Mouse (Mus musculus) mouse embryonic stem cell (cell line): ENCODE measurements around the gene Zfp871.
"Not testable (repeated sequence)": the region's sequence is repeated elsewhere in the genome, so short reads cannot be mapped to it uniquely, and the experiment has no call there.

ENCODE experiments used
- in situ Hi-C, 2 experiments: fragments of 300-500 bp; cut with MboI; formaldehyde crosslinking; loops; 1 replicate in 1 of 2; 3 replicates in 1 of 2; pipeline ENCODE4 v1.14.3; 2019 to 2020; ENCODE audit warnings: low sequenced_read_pairs in 2 of 2, low pct_unique_long_range_greater_than_20kb in 1 of 2, mixed read lengths in 1 of 2; ENCODE audit not compliant: unreplicated experiment in 1 of 2

Gene Zfp871

DNA sequence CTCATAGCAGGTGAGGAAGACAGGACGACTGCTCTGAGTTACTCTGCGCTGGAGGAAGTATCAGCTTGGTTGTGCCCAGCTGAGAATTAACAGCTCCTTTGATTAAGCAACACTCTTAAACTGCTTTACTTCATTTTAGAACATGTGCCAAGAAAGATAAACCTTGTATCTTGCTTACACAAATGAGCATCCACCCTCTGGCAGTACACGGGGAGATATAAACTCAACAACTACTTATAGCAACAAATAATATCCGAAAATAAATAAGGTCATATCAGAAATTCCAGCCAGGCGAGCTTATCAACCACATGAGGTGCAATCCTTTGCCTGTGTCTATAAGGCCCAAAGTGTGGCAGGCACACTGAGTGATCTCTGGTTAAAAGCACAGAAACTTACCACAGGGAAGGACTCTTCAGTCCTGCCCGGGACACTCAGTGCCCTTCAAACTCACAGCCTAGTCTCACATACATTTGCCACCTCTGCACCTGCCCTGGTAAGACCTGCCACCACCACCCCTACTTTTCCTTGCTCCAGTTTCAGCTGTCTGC lies 35.2 kb downstream of the Zfp871 start:
- in situ Hi-C loops, result no loop called here

DNA sequence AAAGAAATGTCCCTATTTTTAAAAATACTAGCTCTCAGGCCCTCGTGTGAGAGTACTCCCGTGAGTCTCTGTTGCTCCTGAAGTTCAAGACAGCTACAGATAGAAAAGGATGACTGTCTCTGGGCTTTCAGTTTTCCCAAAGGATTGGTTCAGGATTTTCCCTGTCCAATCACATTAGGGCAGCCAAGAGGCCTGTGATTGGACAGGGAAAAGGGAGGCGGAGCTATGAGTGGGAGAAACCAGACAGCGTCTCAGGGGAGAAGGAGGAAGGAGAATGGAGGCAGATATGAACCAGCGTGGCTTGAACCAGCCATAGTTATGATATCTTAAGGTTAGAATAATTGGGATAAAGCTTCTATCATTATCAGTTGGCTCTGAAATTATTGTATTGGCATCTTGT lies 37.5 kb downstream of the Zfp871 start:
- in situ Hi-C loops, result no loop called here

DNA sequence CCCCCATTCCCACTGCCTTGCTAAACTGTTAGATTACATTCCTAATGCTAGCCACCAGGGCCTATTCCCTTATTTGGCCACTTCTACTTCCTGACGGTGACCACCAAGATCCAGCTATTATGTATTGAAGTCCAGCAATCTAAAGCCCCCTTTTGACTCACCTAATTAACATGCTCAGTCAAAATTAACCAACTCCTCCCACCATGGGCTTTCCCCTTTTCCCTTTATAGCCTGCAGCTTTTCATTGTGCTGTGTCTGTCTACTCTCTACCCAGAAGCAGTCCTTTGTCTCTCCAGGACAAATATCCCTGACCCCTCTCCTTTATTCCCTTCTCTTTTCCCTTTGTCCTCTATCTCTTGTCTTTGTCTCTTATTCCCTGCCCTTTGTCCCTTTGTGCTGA lies 47.0 kb downstream of the Zfp871 start:
- in situ Hi-C loops, result no loop called here

DNA sequence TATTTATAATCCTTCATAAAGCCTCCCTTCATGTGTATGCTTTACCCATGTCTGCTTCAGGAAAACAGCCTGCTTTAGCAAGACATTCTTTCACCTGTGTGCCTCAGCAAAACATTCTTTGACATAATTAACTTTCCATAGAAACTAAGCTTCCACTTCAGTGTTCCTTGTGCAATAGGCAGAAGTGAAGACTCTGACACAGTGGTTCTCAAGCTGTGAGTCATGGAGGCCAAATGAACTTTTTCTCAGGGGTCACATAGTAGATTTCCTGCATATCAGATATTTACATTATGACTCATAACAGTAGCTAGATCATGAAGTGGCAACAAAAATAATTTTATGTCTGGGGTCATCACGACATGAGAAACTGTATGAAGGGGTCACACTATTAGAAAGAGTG lies 49.7 kb downstream of the Zfp871 start:
- in situ Hi-C loops, result no loop called here

DNA sequence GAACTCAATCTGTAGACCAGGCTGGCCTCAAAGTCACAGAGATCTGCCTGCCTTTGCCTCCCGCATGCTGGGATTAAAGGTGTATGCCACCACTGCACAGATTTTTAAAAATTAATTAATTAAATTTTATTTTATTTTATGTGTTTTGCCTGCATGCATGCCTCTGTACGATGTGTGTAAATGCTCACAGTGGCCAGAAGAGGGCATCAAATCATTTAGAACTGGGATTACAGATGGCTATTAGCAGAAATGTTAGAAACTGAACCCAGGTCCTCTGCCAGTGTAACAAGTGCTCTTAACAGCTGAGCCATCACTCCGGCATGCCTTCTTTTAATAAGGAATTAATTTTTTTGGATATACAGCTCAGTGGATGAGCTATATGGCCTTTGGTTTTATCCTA lies 59.1 kb downstream of the Zfp871 start:
- in situ Hi-C loops, result no loop called here

DNA sequence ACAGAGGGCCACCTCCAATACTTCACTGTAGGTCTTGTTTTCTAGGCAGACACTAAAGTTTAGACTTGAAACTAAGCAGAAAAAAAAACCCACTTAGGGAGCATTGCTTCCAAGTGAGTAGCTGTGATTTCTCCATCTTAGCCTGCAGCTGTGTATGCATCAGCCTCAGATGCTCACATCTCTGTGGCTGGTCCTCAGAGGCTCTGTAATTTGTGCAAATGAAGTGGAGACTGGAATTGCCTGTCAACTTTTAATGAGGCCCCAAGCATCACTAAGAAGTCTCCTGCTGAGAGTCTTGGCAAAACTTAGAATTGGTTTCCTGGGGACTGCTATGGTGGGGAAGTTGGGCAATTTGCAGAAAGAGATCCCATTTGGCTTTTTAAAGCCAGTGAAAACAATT lies 61.7 kb downstream of the Zfp871 start:
- in situ Hi-C loops, result not testable (repeated sequence)

DNA sequence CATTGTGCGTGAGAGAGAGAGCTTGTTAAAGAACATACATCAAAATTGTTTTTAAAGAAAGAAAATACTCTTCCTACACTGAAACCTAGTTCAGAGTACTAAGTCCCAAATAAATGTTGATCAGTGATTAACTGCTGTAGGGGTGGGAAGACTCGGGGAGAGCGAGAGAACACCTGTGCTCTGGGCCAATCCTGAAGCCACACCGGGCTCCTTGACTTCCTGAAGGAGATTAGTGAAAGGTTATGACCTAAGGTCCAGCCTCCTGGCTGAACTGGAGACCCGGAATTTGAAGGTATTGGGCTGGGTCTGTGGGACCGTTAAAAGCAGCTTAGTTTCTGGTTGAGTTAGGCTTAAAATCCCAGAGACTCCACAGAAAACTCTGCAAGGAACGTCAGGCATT lies 65.3 kb downstream of the Zfp871 start:
- in situ Hi-C loops, result loop anchor here in 1 of 2 experiments (25.0 kb wide), 1 partner anchor 160 kb away; no protein-coding TSS in a partner anchor

DNA sequence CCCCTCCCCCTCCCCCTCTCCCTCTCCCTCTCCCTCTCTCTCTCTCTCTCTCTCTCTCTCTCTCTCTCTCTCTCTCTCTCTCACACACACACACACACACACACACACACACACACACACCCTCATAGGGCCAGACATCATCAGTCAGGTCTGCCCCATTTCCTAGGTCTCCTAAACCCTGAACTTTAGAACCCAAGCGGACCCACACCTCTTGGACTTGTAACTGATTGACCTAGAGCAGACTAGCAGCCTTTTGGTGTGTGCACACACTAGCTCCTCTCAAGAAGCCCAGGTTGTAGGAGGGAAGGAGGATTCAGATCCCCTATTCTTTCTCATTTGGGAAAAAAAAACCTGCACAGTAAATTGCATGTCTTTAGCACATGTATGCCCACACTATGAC lies 65.9 kb downstream of the Zfp871 start:
- in situ Hi-C loops, result loop anchor here in 1 of 2 experiments (25.0 kb wide), 1 partner anchor 160 kb away; no protein-coding TSS in a partner anchor
